Mouse (Mus musculus) testis, postnatal 10 days (tissue): Measurements from ENCODE around the gene Gm20481.
A peak's percentile ranks its signal among the peaks of the same experiment; 100 is the strongest.
"Not testable (repeated sequence)": the region's sequence is repeated elsewhere in the genome, so short reads cannot be mapped to it uniquely, and the experiment has no call there.

ENCODE experiments used
- DNase-seq: peaks from one replicate; pipeline ENCODE4 v3.0.0; 2021; ENCODE audit warnings: low spot score

Gene Gm20481

DNA sequence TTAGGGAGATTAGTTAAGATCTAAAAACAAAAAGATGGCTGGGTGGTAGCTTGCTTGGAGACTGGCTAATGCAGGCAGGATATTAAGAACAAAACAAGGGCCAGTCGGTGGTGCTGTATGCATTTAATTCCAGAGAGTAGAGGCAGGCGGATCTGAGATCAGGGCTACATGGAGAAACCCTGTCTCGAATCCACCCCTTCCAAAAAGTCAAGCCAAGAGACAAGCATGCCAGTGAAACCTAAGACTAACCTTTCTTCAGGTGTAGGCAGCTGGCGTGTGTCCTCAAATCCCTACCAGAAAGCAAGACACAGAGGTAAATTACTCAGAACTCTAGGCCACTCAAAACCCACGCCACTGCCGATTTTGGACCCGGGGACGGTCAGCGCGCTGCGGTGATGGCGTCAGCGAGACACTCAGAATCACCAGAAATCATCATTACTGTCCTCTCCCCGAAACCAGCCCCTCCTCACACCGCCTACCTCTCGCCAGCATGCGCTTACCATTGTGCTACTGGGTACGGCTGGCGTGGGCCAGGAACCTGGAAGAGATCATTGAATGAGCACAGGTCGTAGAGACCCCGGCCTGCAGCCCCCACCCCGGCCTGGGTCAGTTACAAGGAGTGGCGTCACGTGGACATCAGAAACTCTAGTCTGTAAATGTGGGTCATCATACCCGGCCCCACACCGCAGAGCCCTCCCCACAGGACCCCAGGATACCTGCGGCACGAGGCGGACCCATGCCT, 17.9 kb upstream of the Gm20481 start:
- DNase-seq: no peak

DNA sequence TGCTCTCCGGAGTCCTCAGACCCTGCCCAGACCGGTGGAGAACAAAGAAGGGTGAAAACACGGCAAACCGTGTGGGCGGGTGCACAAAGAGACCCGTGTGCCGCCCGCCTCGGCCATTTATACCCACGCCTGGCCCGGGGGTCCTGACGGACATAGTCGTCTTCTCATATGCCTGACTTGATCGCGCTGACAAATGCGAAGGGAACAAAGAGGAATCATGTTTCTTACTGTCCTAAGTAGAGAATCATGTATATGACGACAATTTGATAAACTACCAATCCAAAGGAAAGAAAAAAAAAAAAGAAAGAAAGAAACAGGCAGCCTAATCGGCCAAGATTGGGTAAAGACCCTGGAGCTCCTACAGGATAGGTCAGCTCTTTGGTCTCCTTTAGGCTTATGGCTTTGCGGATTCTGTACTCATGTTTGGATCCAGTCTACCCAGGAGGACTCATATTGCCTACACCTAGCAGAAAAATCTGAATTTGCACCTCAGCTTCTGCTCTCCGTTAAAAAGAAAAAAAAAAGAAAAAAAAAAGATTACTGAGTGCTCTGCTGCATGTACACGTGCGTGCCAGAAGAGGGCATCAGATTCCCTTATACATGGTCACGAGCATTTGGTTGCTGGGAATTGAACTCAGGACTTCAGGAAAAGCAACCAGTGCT, 17.2 kb upstream of the Gm20481 start:
- peak; percentile 90 for DNase-seq

DNA sequence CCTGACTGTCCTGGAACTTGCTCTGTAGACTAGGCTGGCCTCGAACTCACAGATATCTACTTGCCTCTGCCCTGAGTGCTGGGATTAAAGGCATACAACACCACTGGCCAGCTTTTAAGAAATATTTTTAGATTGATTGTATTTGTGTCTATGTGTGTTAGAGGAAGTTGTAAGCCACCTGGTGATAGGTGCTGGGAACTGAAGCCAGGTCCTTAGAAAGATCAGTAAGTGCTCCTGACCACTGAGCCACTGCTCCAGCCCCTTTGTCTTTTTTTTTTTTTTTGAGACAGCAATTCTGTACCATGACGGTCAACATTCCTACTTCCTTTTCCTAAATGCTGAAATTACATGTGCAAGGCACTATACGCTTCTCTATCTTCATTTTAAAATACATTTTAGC, 16.5 kb upstream of the Gm20481 start:
- DNase-seq: no peak

DNA sequence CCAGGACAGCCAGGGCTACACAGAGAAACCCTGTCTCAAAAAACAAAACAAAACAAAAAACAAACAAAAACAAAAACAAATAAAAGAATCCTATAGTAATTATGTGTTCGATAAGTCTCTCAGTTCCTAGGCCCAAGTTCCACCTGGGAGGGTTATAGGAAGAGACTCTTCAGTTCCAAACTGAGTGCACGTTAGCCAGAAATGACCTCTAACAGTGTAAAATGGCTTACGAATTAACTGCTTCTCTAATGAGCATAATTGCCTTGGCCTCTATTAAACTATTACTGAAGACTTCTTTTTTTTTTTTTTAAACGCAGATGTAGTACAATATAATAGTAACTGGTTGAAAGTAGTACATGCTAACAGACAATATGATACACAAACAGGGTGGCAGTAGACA, 15.8 kb upstream of the Gm20481 start:
- no peak for DNase-seq

DNA sequence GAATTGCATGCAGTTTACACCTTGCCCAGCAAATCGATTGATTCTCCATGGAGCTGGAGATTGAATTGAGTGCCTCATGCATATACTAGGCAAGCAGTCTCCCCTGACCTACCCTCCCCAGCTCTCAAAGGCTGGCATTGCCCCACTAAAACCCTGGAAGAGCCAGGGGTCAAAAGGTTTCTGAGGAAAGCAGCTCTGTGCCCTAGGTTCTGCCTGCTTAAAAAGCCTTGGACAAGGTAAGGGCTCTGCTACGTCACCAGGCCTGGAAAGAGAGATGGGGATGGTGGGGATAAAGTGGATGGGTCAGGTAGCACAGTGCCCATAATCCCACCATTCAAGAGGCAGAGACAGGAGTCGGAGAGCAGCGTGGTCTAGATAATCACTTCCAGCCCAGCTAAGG, 14.9 kb upstream of the Gm20481 start:
- no peak for DNase-seq

DNA sequence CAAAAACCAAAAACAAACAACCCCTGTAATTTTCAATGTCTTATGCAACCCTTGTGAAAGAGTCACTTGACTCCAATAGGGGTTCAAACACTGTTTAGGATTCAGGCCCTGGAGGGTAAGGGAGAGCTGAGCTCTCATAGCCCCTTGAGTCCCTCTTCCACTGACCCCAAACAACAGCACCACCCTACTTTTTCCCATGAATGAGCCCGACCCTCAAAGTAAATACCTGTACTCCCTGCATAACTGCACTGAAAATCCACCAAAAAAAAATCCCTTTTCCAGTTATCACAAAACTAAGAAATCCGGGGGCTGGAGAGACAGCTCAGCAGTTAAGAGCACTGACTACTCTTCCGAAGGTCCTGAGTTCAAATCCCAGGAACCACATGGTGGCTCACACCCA, 13.8 kb upstream of the Gm20481 start:
- no peak for DNase-seq

DNA sequence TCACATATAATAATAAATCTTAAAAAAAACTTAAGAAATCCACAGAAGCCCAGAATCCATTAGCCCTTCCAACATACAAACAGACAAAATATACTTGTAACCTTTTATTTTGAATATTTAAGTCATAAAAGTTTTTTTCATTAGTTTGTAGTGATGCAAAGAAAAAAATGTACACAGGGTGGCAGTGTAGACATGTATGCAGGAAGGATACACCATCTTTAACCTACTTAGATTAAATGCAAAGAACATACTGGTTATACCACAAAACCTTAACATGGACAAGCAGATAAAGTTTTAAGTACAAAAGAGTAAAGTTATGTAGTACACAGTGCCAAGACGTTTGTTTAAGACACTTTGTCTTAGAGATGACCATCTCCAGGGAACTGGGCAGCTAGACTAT, 13.4 kb upstream of the Gm20481 start:
- DNase-seq: no peak

DNA sequence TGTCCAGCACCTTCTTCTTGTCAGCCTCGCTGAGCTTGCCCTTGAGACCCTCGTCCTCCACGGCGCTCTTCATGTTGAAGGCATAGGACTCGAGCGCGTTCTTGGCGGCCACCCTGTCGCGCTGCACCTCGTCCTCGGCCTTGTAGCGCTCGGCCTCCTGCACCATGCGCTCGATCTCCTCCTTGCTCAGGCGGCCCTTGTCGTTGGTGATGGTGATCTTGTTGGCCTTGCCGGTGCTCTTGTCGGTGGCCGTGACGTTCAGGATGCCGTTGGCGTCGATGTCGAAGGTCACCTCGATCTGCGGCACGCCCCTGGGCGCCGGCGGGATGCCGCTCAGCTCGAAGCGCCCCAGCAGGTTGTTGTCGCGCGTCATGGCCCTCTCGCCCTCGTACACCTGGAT, 12.4 kb upstream of the Gm20481 start:
- not testable (repeated sequence) for DNase-seq

DNA sequence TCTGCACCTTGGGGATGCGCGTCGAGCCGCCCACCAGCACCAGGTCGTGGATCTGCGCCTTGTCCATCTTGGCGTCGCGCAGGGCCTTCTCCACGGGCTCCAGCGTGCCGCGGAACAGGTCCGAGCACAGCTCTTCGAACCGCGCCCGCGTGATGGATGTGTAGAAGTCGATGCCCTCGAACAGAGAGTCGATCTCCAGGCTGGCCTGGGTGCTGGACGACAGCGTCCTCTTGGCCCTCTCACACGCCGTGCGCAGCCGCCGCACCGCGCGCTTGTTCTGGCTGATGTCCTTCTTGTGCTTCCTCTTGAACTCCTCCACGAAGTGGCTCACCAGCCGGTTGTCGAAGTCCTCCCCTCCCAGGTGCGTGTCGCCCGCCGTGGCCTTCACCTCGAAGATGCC, 11.7 kb upstream of the Gm20481 start:
- not testable (repeated sequence) for DNase-seq

DNA sequence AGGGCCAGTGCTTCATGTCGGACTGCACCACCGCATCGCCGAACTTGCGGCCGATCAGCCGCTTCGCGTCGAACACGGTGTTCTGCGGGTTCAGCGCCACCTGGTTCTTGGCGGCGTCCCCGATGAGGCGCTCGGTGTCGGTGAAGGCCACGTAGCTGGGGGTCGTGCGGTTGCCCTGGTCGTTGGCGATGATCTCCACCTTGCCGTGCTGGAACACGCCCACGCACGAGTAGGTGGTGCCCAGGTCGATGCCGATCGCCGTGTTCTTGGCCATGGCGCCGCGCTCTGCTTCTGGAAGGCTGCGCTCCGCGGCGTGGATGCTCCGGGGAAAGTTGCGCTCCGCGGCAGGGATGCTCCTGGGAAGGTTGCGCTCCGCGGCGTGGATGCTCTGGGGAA, 11.0 kb upstream of the Gm20481 start:
- not testable (repeated sequence) for DNase-seq

DNA sequence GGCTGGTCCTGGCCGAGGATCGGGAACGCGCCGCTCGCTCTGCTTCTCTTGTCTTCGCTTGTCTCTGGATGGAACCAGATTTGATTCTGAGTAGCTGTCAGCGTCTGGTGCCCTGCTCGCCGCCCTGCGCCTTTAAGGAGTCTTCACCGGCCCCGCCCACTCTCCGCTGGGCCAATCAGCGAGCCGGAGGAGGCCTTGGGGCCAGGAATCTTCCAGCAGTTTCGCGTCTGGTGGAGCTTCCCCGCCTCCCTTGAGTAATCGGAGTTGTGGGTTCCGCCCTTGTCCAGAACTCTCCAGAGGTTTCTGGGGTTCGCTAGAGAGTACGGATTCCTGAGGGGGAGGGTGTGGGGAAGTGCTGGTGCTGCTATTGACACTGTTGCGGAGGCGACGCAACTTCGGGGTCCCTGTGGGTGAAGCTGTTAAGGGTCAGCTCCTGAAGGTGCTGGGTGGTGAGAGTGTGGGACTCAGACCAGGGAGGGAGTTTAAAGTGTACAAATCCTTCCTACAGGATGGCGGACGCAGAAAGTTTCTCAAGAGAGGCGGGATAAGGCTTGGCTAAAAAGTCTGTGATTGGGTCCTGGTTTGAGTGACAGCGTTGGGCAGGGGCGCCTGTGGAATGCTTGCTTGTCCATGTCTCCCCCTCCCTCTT, 10.5 kb upstream of the Gm20481 start, which contains the start of gene Hspa1b:
Gene Hspa1b, minus strand, starts transcription at position 109 of the 649 bp plus-strand sequence.
- peak; percentile 80 for DNase-seq

DNA sequence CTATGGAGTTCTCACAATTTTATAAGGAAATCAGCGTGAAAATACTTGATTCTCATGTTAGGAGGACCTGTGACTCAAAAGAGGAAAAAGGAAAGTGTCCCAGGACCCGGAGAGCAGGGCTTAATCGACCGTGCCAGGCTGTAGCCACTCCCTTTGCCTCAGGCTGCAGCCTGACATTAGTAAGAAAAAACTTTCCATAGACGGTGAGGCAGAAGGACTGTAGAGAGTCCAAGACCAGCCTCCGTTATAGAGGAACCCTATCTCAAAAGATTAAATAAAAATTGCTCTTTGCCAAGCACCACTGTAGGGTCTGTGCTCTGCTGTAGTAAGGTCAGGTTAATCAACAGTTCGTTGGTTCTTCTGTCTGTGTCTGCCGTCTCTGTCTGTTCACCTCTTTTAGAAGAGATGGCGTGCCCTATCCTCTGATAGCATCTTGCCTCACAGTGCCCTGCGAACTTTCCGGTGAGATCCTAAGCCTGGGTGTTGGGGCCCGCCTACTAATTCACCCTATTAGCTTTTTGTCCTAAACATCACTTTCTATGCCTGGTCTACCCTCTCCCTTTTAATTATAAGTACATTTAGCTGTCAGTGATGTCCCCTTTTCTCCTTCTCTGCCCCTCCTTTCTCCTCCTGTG, 9.7 kb upstream of the Gm20481 start:
- no peak for DNase-seq

DNA sequence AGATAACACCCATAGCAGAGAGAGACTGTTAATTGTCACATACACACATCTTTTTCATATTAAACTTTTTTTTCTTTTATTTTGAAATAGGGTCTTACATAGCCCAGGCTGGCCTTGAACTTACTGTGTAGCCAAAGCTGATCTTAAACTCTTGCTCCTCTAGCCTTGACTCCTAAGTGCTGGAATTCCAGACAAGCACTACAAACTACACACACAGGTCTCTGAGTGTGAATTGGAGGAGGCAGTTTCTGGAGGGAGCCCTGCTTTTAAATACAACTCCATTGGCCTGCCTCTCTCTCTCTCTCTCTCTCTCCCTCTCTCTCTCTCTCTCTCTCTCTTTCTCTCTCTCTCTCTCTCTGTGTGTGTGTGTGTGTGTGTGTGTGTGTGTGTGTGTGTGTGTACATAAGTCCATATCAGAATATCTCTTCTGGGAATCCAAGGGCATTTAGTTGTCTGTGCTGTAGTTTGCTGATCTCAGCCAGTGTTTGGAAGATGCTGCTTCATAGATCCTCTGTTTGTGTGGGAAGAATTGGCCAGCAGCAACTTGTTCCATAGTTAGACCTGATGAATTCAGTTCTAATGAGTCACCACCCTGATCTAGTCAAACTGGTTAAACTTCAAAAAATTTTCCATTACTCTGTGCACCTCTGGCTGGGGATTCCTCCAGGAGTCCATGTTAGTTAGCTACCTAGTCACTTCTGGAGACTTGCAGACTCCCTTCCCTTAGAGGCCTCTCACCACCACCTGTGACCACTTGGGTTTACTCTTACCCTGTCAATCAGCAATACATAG, 8.8 kb upstream of the Gm20481 start:
- DNase-seq: no peak

DNA sequence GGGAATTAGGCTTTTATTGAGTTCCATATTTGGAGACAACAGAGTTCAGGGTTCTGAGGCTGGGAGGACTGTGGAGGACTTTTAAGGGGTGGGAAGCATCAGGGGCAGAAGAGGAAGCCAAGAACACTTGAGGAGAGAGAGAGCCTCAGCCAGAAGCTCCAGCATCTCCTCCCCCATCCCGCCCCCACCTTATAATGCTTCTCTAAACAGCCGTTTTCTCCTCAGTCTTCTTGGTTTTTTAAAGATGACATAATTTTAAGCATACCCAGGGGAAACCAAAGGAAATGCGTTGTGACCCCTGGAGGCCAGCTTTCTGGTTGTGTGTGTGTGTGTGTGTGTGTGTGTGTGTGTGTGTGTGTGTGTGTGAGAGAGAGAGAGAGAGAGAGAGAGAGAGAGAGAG, 7.6 kb upstream of the Gm20481 start:
- no peak for DNase-seq

DNA sequence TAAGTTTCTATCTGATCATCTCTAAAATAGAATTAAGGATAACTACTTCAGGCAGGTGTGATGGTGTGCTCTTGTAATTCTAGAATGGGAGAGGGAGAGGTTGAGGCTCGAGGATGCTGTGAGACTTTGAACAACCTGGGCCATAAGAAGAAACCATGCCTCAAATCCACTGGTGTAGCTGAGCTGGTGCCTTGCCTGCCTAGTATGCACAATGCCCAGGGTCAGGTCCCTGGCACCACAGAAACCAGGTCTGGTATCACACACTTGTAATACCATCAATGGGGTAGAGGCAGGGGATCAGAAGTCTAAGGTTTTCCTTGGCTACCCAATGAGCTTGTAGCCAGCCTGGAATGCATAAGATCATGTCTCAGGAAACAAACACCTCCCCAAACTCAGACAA, 6.9 kb upstream of the Gm20481 start:
- no peak for DNase-seq

DNA sequence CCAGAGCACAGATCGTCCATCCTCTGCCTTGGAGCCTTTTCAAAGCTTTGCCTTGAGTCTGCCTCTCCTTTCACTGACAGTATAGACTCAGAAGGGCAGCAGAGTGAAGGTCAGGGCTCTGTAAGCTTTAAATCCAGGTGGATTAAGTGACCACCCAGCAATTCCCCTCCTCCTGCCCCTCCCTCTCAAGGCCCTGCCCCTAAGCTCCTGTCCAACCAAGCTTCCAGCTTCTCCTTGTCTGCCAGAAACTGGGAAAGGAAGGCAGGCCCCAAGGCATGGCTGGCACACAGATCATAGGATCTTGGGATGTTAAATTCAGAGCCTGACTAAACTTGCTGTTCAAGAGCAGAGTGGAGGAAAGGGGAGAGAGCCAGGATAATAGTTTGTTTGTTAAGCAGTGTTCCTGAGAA, 5.1 kb upstream of the Gm20481 start:
- no peak for DNase-seq

DNA sequence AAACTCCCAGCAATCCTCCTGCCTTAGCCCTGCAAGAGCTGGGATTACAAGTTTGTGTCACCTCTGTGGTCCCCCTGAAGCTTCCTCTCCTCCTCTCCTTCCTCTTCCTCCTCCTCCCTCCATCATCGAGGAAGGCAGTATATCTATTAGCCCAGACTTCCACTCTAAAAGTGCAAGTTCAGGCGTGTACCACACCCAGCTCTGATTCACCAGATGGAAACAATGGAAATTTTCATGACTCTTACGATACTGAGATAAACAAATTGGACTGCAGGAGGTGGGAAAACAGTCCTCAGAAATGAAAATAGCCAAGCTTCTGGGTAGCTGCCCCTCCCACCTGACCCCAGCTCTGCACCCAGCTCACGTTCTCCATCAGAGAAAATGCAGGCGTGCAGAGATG, 4.1 kb upstream of the Gm20481 start:
- no peak for DNase-seq

DNA sequence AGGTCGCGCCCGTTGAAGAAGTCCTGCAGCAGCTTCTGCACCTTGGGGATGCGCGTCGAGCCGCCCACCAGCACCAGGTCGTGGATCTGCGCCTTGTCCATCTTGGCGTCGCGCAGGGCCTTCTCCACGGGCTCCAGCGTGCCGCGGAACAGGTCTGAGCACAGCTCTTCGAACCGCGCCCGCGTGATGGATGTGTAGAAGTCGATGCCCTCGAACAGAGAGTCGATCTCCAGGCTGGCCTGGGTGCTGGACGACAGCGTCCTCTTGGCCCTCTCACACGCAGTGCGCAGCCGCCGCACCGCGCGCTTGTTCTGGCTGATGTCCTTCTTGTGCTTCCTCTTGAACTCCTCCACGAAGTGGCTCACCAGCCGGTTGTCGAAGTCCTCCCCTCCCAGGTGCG, 1.1 kb downstream of the Gm20481 start:
- DNase-seq: not testable (repeated sequence)

DNA sequence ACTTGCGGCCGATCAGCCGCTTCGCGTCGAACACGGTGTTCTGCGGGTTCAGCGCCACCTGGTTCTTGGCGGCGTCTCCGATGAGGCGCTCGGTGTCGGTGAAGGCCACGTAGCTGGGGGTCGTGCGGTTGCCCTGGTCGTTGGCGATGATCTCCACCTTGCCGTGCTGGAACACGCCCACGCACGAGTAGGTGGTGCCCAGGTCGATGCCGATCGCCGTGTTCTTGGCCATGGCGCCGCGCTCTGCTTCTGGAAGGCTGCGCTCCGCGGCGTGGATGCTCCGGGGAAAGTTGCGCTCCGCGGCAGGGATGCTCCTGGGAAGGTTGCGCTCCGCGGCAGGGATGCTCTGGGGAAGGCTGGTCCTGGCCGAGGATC, 2.0 kb downstream of the Gm20481 start:
- DNase-seq: not testable (repeated sequence)

DNA sequence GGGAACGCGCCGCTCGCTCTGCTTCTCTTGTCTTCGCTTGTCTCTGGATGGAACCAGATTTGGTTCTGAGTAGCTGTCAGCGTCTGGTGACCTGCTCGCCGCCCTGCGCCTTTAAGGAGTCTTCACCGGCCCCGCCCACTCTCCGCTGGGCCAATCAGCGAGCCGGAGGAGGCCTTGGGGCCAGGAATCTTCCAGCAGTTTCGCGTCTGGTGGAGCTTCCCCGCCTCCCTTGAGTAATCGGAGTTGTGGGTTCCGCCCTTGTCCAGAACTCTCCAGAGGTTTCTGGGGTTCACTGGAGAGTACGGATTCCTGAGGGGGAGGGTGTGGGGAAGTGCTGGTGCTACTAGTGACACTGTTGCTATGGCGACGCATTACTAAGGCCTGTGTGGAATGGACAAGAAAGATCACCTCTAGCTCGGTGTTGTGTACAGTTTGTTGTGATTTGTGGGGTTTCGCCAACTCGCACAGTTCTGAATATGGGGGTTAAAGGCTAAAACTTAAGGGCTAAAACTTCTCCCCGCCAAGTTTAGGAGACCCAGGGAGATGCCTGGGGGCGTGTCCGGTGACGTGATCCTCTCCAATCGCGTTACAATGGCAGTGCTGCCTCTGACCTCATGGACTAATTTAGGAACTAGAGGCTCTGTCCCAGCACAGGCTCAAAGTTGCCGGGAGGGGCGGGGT, 2.5 kb downstream of the Gm20481 start, which contains the start of the genes Hspa1a and Hspa1l:
Gene Hspa1a, minus strand, starts transcription at position 88 of the 681 bp plus-strand sequence.
Gene Hspa1l, plus strand, starts transcription at position 635 of the 681 bp plus-strand sequence.
- peak; percentile 80 for DNase-seq
